Mouse (Mus musculus) CD4-positive, CD25-positive, alpha-beta regulatory T cell, adult 2 months (primary cell): ENCODE results near the gene Kiss1r.
"Not testable (repeated sequence)": the region's sequence is repeated elsewhere in the genome, so short reads cannot be mapped to it uniquely, and the experiment has no call there.

Source experiments
- DNase-seq: peaks from one replicate; pipeline ENCODE4 v3.0.0-alpha.2; 2012; ENCODE audit warnings: low read depth, low spot score

Gene Kiss1r

GRCm38 (mm10) chr10:79916808-79917531, at the start of gene Kiss1r:
Kiss1r (plus strand) TSS chr10:79916971.
- DNase-seq, result peak; percentile 86

GRCm38 (mm10) chr10:79871845-79872244, 44.9 kb upstream of the Kiss1r start:
- no peak for DNase-seq

GRCm38 (mm10) chr10:79872862-79873261, 43.9 kb upstream of the Kiss1r start:
- DNase-seq, result no peak

DNA sequence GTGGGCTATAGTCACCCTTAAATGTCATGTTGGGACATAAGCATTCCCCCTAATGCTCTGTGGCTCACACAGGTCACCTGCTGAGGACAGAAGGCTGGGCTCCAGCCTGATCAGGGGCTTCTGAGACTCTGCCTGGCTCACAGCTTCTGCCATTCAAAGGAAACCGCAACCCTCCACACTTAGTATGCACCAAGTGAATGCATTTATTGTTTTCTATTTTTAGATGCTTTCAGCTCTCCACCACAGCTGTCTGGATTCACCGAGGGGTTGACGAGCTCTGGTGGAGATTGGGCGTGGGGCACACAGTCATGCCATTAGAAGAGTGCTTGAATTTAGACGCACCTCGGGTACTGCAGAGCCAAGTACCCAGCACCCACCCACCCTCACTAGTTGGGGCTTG, 43.5 kb upstream of the Kiss1r start:
- no peak for DNase-seq

DNA sequence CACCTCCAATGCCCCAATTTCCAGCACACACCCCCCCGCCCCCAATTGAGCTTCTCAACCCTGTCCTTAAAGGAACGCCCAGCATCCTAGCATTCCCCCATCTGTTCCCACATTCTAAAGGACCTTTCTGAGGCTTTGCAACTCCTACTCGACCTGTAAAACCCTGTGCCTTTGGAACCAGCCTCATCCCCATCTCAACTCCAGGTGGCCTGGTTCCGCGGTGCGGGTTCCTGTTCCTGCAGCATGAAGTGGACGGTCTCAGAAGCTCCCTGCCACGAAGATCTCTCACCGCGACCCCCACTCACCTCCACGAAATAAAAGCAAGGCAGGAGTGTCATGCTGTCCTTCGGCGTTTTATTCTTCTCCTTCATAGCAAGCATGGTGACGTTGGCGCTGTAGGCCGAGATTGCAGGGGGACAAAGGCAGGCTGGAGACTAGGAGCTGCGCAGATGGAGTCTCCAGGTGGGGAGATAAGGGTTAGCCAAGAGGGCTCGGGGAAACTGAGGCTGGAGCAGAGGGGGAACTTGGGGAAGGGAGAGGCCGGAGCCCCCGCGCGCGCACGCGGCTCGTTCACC, 43.0 kb upstream of the Kiss1r start:
- no peak for DNase-seq

GRCm38 (mm10) chr10:79874290-79874862, 42.4 kb upstream of the Kiss1r start, which contains the start of the genes Prtn3 and Plppr3:
Prtn3 (plus strand) TSS chr10:79874476.
Plppr3 (minus strand) TSS chr10:79874634.
- DNase-seq, result peak; percentile 45

DNA sequence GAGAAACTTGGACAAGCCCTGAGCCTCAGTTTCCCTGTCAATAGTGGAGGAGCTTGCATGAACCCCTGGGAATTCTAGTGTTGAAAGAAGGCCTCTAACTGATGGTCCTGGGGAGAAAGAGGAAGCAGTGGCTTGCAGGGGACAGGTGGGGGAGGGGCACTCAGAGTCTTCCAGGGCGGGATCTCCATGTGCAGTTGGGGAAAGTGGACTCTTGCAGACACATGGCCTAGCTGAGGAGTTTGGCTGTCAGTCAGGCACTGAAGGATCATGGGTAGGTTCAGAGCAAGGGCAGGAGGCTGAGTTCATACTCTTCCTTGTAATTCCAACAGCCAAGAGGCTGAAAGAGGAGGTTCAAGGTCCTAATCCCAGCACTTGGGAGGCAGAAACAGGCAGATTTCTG, 39.6 kb upstream of the Kiss1r start:
- no peak for DNase-seq

- DNase-seq, result peak; percentile 37
These were observed 39.0 kb upstream of the Kiss1r start for GRCm38 (mm10) chr10:79877757-79878156.

DNA sequence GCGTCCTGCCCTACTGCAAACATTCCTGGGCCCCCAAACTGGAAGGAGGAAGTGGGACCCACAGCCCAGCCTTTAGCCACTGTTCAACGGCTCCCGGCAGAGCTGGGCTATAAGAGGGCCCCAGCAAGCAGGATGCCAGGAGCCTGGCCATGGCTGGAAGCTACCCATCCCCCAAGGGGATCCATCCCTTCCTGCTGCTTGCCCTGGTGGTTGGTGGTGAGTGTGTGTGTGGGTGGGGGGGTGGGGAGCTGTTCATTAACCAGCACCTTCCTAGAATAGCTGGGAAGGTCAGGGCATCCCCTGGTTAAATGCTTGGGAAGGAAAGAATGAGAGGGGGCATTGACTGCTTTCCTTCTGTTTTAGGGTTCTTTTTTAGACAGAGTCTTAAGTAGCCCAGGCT, 37.2 kb upstream of the Kiss1r start:
- DNase-seq, result no peak

DNA sequence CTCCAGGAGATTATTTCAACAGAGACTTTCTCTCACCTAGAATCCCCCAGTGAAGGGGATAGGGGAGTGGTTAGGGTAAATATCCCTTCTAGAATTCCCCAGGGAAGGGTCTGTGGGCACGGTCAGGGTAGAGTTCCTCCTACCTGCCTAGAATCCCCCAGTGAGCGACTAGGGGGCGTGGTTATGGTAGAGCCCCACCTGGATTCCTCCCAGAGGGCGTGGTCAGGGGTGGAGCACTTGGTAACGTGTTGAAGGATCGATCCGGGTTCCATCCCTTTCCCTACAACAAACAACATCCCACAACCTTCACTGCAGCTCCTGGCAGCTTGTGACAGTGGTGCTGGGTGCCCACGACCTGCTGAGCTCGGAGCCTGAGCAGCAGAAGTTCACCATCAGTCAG, 36.0 kb upstream of the Kiss1r start:
- no peak for DNase-seq

GRCm38 (mm10) chr10:79881981-79882380, 34.8 kb upstream of the Kiss1r start:
- DNase-seq, result no peak

DNA sequence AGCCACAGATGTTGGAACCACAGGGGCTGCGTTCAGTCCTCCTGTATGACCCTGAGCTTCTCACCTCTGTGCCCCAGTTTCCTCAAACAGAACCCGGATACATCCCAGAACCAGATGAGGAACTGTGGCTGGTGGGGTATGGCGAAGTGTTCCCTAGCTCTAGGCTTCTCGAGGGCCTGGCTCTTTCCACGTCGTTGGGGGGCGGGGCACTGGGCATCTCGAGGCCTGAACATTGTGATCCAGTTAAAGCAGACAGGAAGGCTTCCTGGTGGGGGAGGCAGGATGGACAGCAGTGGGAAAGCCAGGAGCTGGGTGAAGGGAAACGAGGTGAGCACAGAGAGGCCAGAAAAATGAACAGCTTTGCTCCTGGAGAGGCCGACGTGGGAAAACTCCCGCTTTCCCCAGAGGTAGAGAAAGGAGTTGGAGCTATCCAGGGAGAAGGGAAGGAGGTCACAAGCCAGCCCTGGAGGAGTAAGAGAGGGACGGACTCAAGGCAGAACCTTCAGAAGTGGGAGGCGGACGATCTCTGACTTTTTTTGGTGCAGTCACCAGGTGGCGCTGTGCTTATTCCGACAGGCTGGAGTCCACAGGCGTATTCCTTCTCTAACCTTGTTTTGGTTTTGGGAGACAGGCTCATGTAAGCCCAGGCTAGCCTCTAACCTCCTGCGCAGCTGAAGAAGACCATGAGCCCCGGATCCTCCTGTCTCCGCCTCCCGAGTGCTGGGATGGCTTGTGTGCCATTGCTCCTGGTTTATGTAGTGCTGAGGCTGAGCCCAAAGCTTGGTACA, 33.3 kb upstream of the Kiss1r start:
- peak; percentile 88 for DNase-seq

DNA sequence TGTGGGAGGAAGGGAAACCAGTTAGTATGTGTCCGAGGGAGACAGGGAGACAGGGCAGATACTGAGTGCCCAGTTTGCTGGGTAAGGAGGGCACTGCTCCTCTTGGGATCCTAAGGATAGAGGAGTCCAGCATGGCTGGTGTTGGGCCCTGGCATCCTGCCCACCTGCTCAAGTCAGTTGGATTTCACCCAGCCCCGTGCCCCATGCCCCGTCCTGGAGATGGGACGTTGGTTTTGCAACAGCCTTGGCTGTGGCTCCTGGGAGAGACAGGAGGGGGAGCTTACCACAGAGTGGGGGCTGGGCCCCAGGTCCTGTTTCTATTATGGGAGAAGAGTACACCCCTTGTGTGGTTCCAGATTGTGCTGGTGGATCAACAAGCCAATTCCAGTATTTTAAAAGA, 32.3 kb upstream of the Kiss1r start:
- no peak for DNase-seq

- not testable (repeated sequence) for DNase-seq
These were observed 31.8 kb upstream of the Kiss1r start for GRCm38 (mm10) chr10:79884938-79885337.

- DNase-seq, result no peak
These were observed 30.7 kb upstream of the Kiss1r start, which contains the start of gene Elane for GRCm38 (mm10) chr10:79886054-79886453. Elane (plus strand) TSS chr10:79886247.

DNA sequence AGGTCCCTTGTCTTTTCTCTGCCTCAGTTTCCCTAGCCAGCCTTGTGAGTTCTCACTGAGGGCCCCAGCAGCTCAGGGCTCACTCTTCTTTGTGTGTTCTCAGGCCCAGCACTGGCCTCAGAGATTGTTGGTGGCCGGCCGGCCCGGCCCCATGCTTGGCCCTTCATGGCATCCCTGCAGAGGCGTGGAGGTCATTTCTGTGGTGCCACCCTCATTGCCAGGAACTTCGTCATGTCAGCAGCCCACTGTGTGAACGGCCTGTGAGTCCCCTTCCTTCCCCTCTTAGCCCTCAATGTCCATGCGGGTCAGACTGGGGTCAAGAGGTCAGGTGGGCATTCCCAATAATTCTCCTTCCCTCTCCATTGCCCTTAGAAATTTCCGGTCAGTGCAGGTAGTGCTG, 30.2 kb upstream of the Kiss1r start:
- no peak for DNase-seq

DNA sequence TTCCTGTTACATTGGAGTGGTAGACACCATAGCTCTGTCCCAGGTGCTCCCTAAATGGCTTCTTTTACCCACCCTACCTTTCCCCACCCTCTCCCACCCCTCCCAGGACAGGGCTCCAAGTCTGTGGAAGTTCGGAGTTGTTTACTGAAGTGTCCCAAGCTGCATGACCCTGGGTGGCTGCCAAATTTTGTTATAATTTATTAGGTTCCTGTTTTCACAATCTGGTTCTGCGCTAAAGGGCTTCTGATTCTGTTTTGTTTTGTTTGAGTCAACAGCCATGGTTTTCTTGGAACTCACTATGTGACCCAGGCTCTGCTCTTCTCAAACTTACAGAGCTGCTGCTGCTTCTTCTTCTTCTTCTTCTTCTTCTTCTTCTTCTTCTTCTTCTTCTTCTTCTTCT, 27.4 kb upstream of the Kiss1r start:
- no peak for DNase-seq

DNA sequence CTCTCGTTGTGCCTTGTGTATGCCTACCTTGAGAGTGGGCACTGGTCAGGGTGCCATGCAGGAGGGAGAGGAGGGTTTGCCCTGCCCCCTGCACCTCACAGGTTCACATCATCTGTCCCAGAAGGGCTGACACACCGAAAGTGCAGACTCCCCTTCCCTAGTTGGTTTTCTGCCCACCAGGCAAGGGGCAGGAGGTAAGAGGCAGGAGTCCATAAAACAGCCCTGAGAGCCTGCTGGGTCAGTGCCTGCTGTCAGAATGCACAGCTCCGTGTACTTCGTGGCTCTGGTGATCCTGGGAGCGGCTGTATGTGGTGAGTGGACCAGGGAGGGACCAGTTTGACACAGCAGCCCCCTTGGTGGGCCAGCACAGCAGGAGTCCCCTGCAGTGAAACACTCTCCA, 26.1 kb upstream of the Kiss1r start, which contains the start of gene Cfd:
TSS of gene Cfd (plus strand) at position 184 of the 400 bp plus-strand sequence.
- no peak for DNase-seq

- DNase-seq, result peak; percentile 87
These were observed 24.2 kb upstream of the Kiss1r start for GRCm38 (mm10) chr10:79892451-79893118.

DNA sequence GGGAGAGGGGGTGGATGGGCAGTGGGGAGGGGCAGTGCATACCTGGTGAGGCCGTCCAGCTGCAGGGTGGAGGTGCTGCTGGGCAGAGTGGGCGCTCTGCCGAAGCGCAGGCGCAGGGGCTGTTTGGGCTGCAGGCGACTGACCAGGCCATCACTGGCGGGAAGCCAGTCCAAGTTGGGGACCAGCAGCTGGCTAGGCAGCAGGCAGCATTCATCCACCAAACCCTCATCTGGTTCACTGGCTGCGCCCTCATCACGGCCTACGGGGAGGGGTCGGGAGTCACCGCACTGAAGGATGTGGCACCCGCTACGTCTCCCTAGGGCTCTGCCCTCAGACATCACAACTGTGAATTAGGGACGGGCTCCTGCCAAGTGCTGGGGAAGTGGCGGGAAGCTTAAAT, 20.5 kb upstream of the Kiss1r start:
- no peak for DNase-seq

DNA sequence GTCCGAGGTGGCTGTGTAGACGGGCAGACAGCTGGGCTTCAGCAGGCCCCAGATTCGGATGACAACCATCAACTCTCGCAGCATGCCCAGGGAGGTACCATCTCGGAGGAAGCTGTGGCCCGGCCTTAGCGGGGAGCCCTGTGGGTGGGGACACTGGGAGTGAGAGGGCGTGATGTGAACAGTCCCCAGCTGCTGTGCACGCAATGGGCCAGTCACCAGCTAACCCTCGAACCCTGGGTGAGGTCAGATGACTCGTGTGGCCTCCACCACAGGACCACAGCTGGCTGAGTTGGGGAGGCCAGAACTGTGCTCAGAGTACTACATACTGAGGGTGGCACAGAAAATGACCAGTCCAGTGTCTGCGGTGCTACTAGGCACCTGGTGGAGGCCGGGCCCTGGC, 20.0 kb upstream of the Kiss1r start:
- no peak for DNase-seq
